Mouse (Mus musculus) forebrain, embryonic 13.5 days (tissue): ENCODE measurements around the gene Tmem150a. TPM values are rescaled to one million over a fixed set of nuclear protein-coding genes. Genes with fewer than 3 reads are reported as not detected.

ENCODE experiments used
- ATAC-seq: fragments of 200-750 bp; cut with Nextera tagmentation; 2 replicates; pipeline ENCODE4 v1.8.0; 2017
- H3K27ac ChIP-seq: fragments of 300-500 bp; sonication (generic); 2 replicates; pipeline ENCODE4 v1.5.1; 2015; ENCODE audit warnings: inconsistent platforms, mild to moderate bottlenecking, moderate library complexity
- H3K27me3 ChIP-seq: fragments of 300-500 bp; sonication (generic); 2 replicates; pipeline ENCODE4 v1.6.1; 2015; ENCODE audit warnings: mild to moderate bottlenecking, inconsistent platforms
- H3K36me3 ChIP-seq: fragments of 300-500 bp; sonication (generic); 2 replicates; pipeline ENCODE4 v1.6.1; 2015; ENCODE audit warnings: mild to moderate bottlenecking, inconsistent platforms; ENCODE audit not compliant: poor library complexity, severe bottlenecking
- H3K4me1 ChIP-seq: fragments of 300-500 bp; sonication (generic); 2 replicates; pipeline ENCODE4 v1.6.1; 2015; ENCODE audit warnings: inconsistent platforms
- H3K4me2 ChIP-seq: fragments of 300-500 bp; sonication (generic); 2 replicates; pipeline ENCODE4 v1.6.1; 2015; ENCODE audit warnings: inconsistent platforms, mild to moderate bottlenecking, moderate library complexity
- H3K4me3 ChIP-seq: fragments of 300-500 bp; sonication (generic); 2 replicates; pipeline ENCODE4 v1.5.1; 2015; ENCODE audit warnings: mild to moderate bottlenecking, inconsistent platforms
- H3K9ac ChIP-seq: fragments of 300-500 bp; sonication (generic); 2 replicates; pipeline ENCODE4 v1.6.1; 2015; ENCODE audit warnings: mild to moderate bottlenecking, inconsistent platforms
- H3K9me3 ChIP-seq: fragments of 300-500 bp; sonication (generic); replicated peaks from 2 replicates; pipeline ENCODE4 v1.6.1; 2016; ENCODE audit warnings: inconsistent platforms
- WGBS: fragments of 180-500 bp; shearing (Covaris S2); methylation state at CpG from one replicate; pipeline ENCODE4 v1.1.7; 2015; 5-methylcytosine and 5-hydroxymethylcytosine counted together
- polyA plus RNA-seq: library from polyadenylated mRNA; unstranded; fragments of >200 nt; fragmentation: Nextera tagmentation; extraction: Ambion mirVana; gene quantifications from 2 replicates; pipeline ENCODE4 v1.2.1, GENCODE M21; 2015

Tmem150a gene
- polyA plus RNA-seq, 1 experiment from 2014 or later: 6.9 TPM

- no peaks in the 10 kb centered on the region for H3K36me3 ChIP-seq
- no peak within 1 kb of the TSS for H3K9ac ChIP-seq
- H3K4me1 ChIP-seq: no peaks in the 10 kb centered on the region
- ATAC-seq: no peak
- H3K4me3 ChIP-seq: no peak within 1 kb of the TSS
- WGBS: 76% methylated on average over 4 of the region's 4 CpGs
- no peaks in the 10 kb centered on the region for H3K9me3 ChIP-seq
- H3K4me2 ChIP-seq: no peak within 1 kb of the TSS
- H3K27ac ChIP-seq: no peak within 1 kb of the TSS
- 0 out of 2 replicates have a peak, but pooled peaks cover 2% of the 10 kb centered on the region for H3K27me3 ChIP-seq
Observed at GRCm38 (mm10) chr6:72366844-72367443, 11.7 kb downstream of the Tmem150a start, which contains the start of gene Rnf181. TSS of gene Rnf181 (minus strand) at chr6:72366956.

- H3K4me3 ChIP-seq: no peak overlapping the region
- no peak overlapping the region for H3K9ac ChIP-seq
- 68% methylated on average over 4 of the region's 4 CpGs for WGBS
- H3K4me1 ChIP-seq: no peaks in the 10 kb centered on the region
- ATAC-seq: no peak
- H3K9me3 ChIP-seq: no peaks in the 10 kb centered on the region
- H3K27ac ChIP-seq: no peak overlapping the region
- H3K36me3 ChIP-seq: no peaks in the 10 kb centered on the region
- H3K27me3 ChIP-seq: 0 out of 2 replicates have a peak, but pooled peaks cover 2% of the 10 kb centered on the region
- no peak overlapping the region for H3K4me2 ChIP-seq
Observed at GRCm38 (mm10) chr6:72367460-72367974, 12.3 kb downstream of the Tmem150a start.

- WGBS: 81% methylated on average over 4 of the region's 4 CpGs
- H3K4me2 ChIP-seq: no peak overlapping the region
- no peak overlapping the region for H3K9ac ChIP-seq
- H3K36me3 ChIP-seq: no peaks in the 10 kb centered on the region
- no peak for ATAC-seq
- H3K27me3 ChIP-seq: 0 out of 2 replicates have a peak, but pooled peaks cover 6% of the 10 kb centered on the region
- no peaks in the 10 kb centered on the region for H3K4me1 ChIP-seq
- H3K27ac ChIP-seq: no peak overlapping the region
- H3K9me3 ChIP-seq: no peaks in the 10 kb centered on the region
- H3K4me3 ChIP-seq: no peak overlapping the region
Observed at GRCm38 (mm10) chr6:72369557-72369956, 14.3 kb downstream of the Tmem150a start.

GRCm38 (mm10) chr6:72370091-72370490 lies 14.8 kb downstream of the Tmem150a start:
- H3K27me3 ChIP-seq: 0 out of 2 replicates have a peak, but pooled peaks cover 3% of the 10 kb centered on the region
- WGBS: 82% methylated on average over 12 of the region's 12 CpGs
- H3K9ac ChIP-seq: no peak overlapping the region
- no peak overlapping the region for H3K27ac ChIP-seq
- no peaks in the 10 kb centered on the region for H3K4me1 ChIP-seq
- H3K4me2 ChIP-seq: no peak overlapping the region
- no peak overlapping the region for H3K4me3 ChIP-seq
- no peaks in the 10 kb centered on the region for H3K9me3 ChIP-seq
- no peak for ATAC-seq
- no peaks in the 10 kb centered on the region for H3K36me3 ChIP-seq

- WGBS: 53% methylated on average over 5 of the region's 5 CpGs
- Histone ChIP-seq H3K9me3 (no peaks in the 10 kb centered on the region), H3K36me3 (no peaks in the 10 kb centered on the region), H3K9ac (no peak overlapping the region), H3K27me3 (0 out of 2 replicates have a peak, but pooled peaks cover 3% of the 10 kb centered on the region), H3K4me3 (no peak overlapping the region), H3K4me2 (no peak overlapping the region), H3K27ac (no peak overlapping the region), H3K4me1 (no peaks in the 10 kb centered on the region)
- ATAC-seq: no peak
Observed at GRCm38 (mm10) chr6:72371147-72371546, 15.9 kb downstream of the Tmem150a start.

- ATAC-seq: no peak
- no peaks in the 10 kb centered on the region for H3K9me3 ChIP-seq
- no peak overlapping the region for H3K27ac ChIP-seq
- no peak overlapping the region for H3K9ac ChIP-seq
- H3K4me3 ChIP-seq: no peak overlapping the region
- H3K4me1 ChIP-seq: no peaks in the 10 kb centered on the region
- H3K4me2 ChIP-seq: no peak overlapping the region
- 0 out of 2 replicates have a peak, but pooled peaks cover 3% of the 10 kb centered on the region for H3K27me3 ChIP-seq
- WGBS: 33% methylated on average over 1 of the region's 1 CpGs
- no peaks in the 10 kb centered on the region for H3K36me3 ChIP-seq
Observed at GRCm38 (mm10) chr6:72371571-72371970, 16.3 kb downstream of the Tmem150a start.

GRCm38 (mm10) chr6:72373184-72373583 lies 17.9 kb downstream of the Tmem150a start:
- Histone ChIP-seq H3K9ac (no peak overlapping the region), H3K4me1 (no peaks in the 10 kb centered on the region), H3K36me3 (no peaks in the 10 kb centered on the region), H3K27ac (no peak overlapping the region), H3K4me3 (no peak overlapping the region), H3K9me3 (no peaks in the 10 kb centered on the region), H3K4me2 (no peak overlapping the region), H3K27me3 (peaks cover 9% of the 10 kb centered on the region; the same call in 1 of the 2 replicates)
- no peak for ATAC-seq
- WGBS: 89% methylated on average over 4 of the region's 4 CpGs

GRCm38 (mm10) chr6:72374206-72374605 lies 19.0 kb downstream of the Tmem150a start:
- no peak overlapping the region for H3K27ac ChIP-seq
- peaks cover 19% of the 10 kb centered on the region for H3K27me3 ChIP-seq
- H3K4me2 ChIP-seq: no peak overlapping the region
- H3K9me3 ChIP-seq: no peaks in the 10 kb centered on the region
- no peak overlapping the region for H3K9ac ChIP-seq
- ATAC-seq: no peak
- no peaks in the 10 kb centered on the region for H3K36me3 ChIP-seq
- no peaks in the 10 kb centered on the region for H3K4me1 ChIP-seq
- WGBS: 72% methylated on average over 7 of the region's 7 CpGs
- H3K4me3 ChIP-seq: no peak overlapping the region

- no peak overlapping the region for H3K27ac ChIP-seq
- no peak for ATAC-seq
- 0 out of 2 replicates have a peak, but pooled peaks cover 1% of the 10 kb centered on the region for H3K4me1 ChIP-seq
- no peak overlapping the region for H3K4me2 ChIP-seq
- peaks cover 27% of the 10 kb centered on the region for H3K27me3 ChIP-seq
- H3K9me3 ChIP-seq: no peaks in the 10 kb centered on the region
- no peak overlapping the region for H3K4me3 ChIP-seq
- H3K9ac ChIP-seq: no peak overlapping the region
- WGBS: 85% methylated on average over 15 of the region's 15 CpGs
- H3K36me3 ChIP-seq: no peaks in the 10 kb centered on the region
Observed at GRCm38 (mm10) chr6:72374820-72375563, 19.7 kb downstream of the Tmem150a start.

GRCm38 (mm10) chr6:72378510-72379234 lies 23.4 kb downstream of the Tmem150a start:
- no peaks in the 10 kb centered on the region for H3K36me3 ChIP-seq
- H3K27ac ChIP-seq: no peak overlapping the region
- H3K27me3 ChIP-seq: peaks cover 37% of the 10 kb centered on the region
- 87% methylated on average over 8 of the region's 8 CpGs for WGBS
- no peak overlapping the region for H3K4me3 ChIP-seq
- H3K9me3 ChIP-seq: no peaks in the 10 kb centered on the region
- no peak overlapping the region for H3K4me2 ChIP-seq
- no peak overlapping the region for H3K9ac ChIP-seq
- H3K4me1 ChIP-seq: peaks cover 7% of the 10 kb centered on the region; the same call in 1 of the 2 replicates
- no peak for ATAC-seq

GRCm38 (mm10) chr6:72379377-72380130 lies 24.3 kb downstream of the Tmem150a start:
- ATAC-seq: no peak
- peaks cover 7% of the 10 kb centered on the region; the same call in 1 of the 2 replicates for H3K4me1 ChIP-seq
- H3K27ac ChIP-seq: no peak overlapping the region
- 0 out of 2 replicates have a peak overlapping the region, but pooled peaks have one; percentile 59 for H3K9ac ChIP-seq
- no peaks in the 10 kb centered on the region for H3K9me3 ChIP-seq
- H3K4me2 ChIP-seq: peak overlapping the region; percentile 66
- H3K27me3 ChIP-seq: peaks cover 37% of the 10 kb centered on the region
- no peaks in the 10 kb centered on the region for H3K36me3 ChIP-seq
- WGBS: 46% methylated on average over 7 of the region's 7 CpGs
- peak overlapping the region; percentile 44 for H3K4me3 ChIP-seq
